Mouse (Mus musculus) liver, embryonic 14.5 days (tissue): ENCODE measurements around the gene Eipr1.

Source experiments
- CTCF ChIP-seq: IDR thresholded peaks from 2 replicates; pipeline ENCODE4 v1.5.1; 2016; ENCODE audit warnings: antibody characterized with exemption, low read depth, control low read depth
- EP300 ChIP-seq: IDR thresholded peaks from 2 replicates; pipeline ENCODE4 v1.6.1; 2016; ENCODE audit warnings: antibody characterized with exemption, low read depth

- TF ChIP-seq EP300, result no peak
- no peak for TF ChIP-seq CTCF
Measured at GRCm38 (mm10) chr12:28724366-28724765, 27.2 kb upstream of the Eipr1 start.
